Mouse (Mus musculus) intestine, embryonic 16.5 days (tissue): ENCODE measurements around the gene Gpd1l. TPM values are rescaled to one million over a fixed set of nuclear protein-coding genes. Genes with fewer than 3 reads are reported as not detected.

Experiments
- ATAC-seq: fragments of 200-750 bp; cut with Nextera tagmentation; 2 replicates; pipeline ENCODE4 v1.8.0; 2017; ENCODE audit warnings: moderate TSS enrichment, moderate library complexity
- H3K27ac ChIP-seq: fragments of 300-500 bp; sonication (generic); 2 replicates; pipeline ENCODE4 v1.5.1; 2014; ENCODE audit warnings: mild to moderate bottlenecking, low read length
- H3K27me3 ChIP-seq: fragments of 300-500 bp; sonication (generic); replicated peaks from 2 replicates; pipeline ENCODE4 v1.6.1; 2014; ENCODE audit warnings: low read length, control low read depth, mixed read lengths; ENCODE audit not compliant: control insufficient read depth, insufficient read depth
- H3K36me3 ChIP-seq: fragments of 300-500 bp; sonication (generic); 2 replicates; pipeline ENCODE4 v1.6.1; 2014; ENCODE audit warnings: low read length, control low read depth; ENCODE audit not compliant: control insufficient read depth, insufficient read depth
- H3K4me1 ChIP-seq: fragments of 300-500 bp; sonication (generic); 2 replicates; pipeline ENCODE4 v1.6.1; 2014; ENCODE audit warnings: low read length, control low read depth, mixed read lengths; ENCODE audit not compliant: control insufficient read depth, insufficient read depth
- H3K4me2 ChIP-seq: fragments of 300-500 bp; sonication (generic); 2 replicates; pipeline ENCODE4 v1.6.1; 2014; ENCODE audit warnings: low read depth, low read length, control low read depth
- H3K4me3 ChIP-seq: fragments of 300-500 bp; sonication (generic); 2 replicates; pipeline ENCODE4 v1.5.1; 2014; ENCODE audit warnings: mild to moderate bottlenecking, low read length
- H3K9ac ChIP-seq: fragments of 300-500 bp; sonication (generic); 2 replicates; pipeline ENCODE4 v1.6.1; 2014; ENCODE audit warnings: low read depth, low read length
- H3K9me3 ChIP-seq: fragments of 300-500 bp; sonication (generic); 2 replicates; pipeline ENCODE4 v1.6.1; 2016; ENCODE audit warnings: low read length, control low read depth; ENCODE audit not compliant: control insufficient read depth
- WGBS: fragments of 180-500 bp; shearing (Covaris S2); extraction: QIAGEN DNeasy Blood & Tissue Kit; methylation state at CpG from one replicate; pipeline ENCODE4 v1.1.7; 2014; 5-methylcytosine and 5-hydroxymethylcytosine counted together
- polyA plus RNA-seq: library from polyadenylated mRNA; unstranded; fragments of >200 nt; fragmentation: Nextera tagmentation; extraction: Ambion mirVana; gene quantifications from 2 replicates; pipeline ENCODE4 v1.2.1, GENCODE M21; 2015

Gene Gpd1l
- polyA plus RNA-seq, 1 experiment from 2014 or later = 25.4 TPM

- Histone ChIP-seq H3K4me2 (peak overlapping the region; percentile 96), H3K27ac (no peak overlapping the region), H3K9me3 (no peaks in the 10 kb centered on the region), H3K4me3 (peak overlapping the region; percentile 84), H3K4me1 (peaks cover 7% of the 10 kb centered on the region; the same call in 1 of the 2 replicates), H3K27me3 (no peaks in the 10 kb centered on the region), H3K36me3 (no peaks in the 10 kb centered on the region), H3K9ac (0 out of 2 replicates have a peak overlapping the region, but pooled peaks have one; percentile 35)
- WGBS = 61% methylated on average over 11 of the region's 11 CpGs
- ATAC-seq = peak; percentile 6; the same call in 1 of the 2 replicates
Measured at GRCm38 (mm10) chr9:114934231-114934630, 444 bp upstream of the Gpd1l start.

GRCm38 (mm10) chr9:114933037-114933722, 607 bp downstream of the Gpd1l start:
- WGBS = under 1% methylated on average over 50 of the region's 50 CpGs
- no peaks in the 10 kb centered on the region for H3K9me3 ChIP-seq
- peak overlapping the region; percentile 89 for H3K27ac ChIP-seq
- peaks cover 7% of the 10 kb centered on the region; the same call in 1 of the 2 replicates for H3K4me1 ChIP-seq
- H3K36me3 ChIP-seq = no peaks in the 10 kb centered on the region
- peak overlapping the region; percentile 84 for H3K4me3 ChIP-seq
- H3K4me2 ChIP-seq = peak overlapping the region; percentile 96
- H3K9ac ChIP-seq = peak overlapping the region; percentile 83
- H3K27me3 ChIP-seq = no peaks in the 10 kb centered on the region
- ATAC-seq = peak; percentile 53

GRCm38 (mm10) chr9:114932607-114933006, 1.2 kb downstream of the Gpd1l start:
- H3K4me1 ChIP-seq = peaks cover 7% of the 10 kb centered on the region; the same call in 1 of the 2 replicates
- H3K27me3 ChIP-seq = no peaks in the 10 kb centered on the region
- no peaks in the 10 kb centered on the region for H3K9me3 ChIP-seq
- H3K9ac ChIP-seq = peak overlapping the region; percentile 83
- 25% methylated on average over 13 of the region's 13 CpGs for WGBS
- H3K36me3 ChIP-seq = no peaks in the 10 kb centered on the region
- H3K4me2 ChIP-seq = peak overlapping the region; percentile 96
- no peak for ATAC-seq
- H3K27ac ChIP-seq = peak overlapping the region; percentile 23; the same call in 1 of the 2 replicates
- H3K4me3 ChIP-seq = peak overlapping the region; percentile 84

- no peaks in the 10 kb centered on the region for H3K9me3 ChIP-seq
- no peak for ATAC-seq
- no peaks in the 10 kb centered on the region for H3K36me3 ChIP-seq
- H3K27ac ChIP-seq = no peak overlapping the region
- H3K4me1 ChIP-seq = peaks cover 9% of the 10 kb centered on the region; the same call in 1 of the 2 replicates
- no peaks in the 10 kb centered on the region for H3K27me3 ChIP-seq
- H3K4me2 ChIP-seq = no peak overlapping the region
- H3K9ac ChIP-seq = no peak overlapping the region
- no peak overlapping the region for H3K4me3 ChIP-seq
- WGBS = 86% methylated on average over 9 of the region's 9 CpGs
Measured at GRCm38 (mm10) chr9:114930464-114931090, 3.2 kb downstream of the Gpd1l start.

- Histone ChIP-seq H3K27me3 (no peaks in the 10 kb centered on the region), H3K9me3 (no peaks in the 10 kb centered on the region), H3K4me1 (peaks cover 13% of the 10 kb centered on the region), H3K9ac (no peak overlapping the region), H3K27ac (no peak overlapping the region), H3K4me2 (no peak overlapping the region), H3K4me3 (no peak overlapping the region), H3K36me3 (no peaks in the 10 kb centered on the region)
- no peak for ATAC-seq
- 81% methylated on average over 5 of the region's 5 CpGs for WGBS
Measured at GRCm38 (mm10) chr9:114925571-114925970, 8.2 kb downstream of the Gpd1l start.

- 73% methylated on average over 10 of the region's 10 CpGs for WGBS
- Histone ChIP-seq H3K9ac (no peak overlapping the region), H3K27me3 (no peaks in the 10 kb centered on the region), H3K4me3 (no peak overlapping the region), H3K4me1 (peaks cover 13% of the 10 kb centered on the region), H3K4me2 (no peak overlapping the region), H3K27ac (peak overlapping the region; percentile 24; the same call in 1 of the 2 replicates), H3K36me3 (no peaks in the 10 kb centered on the region), H3K9me3 (no peaks in the 10 kb centered on the region)
- peak; percentile 52 for ATAC-seq
Measured at GRCm38 (mm10) chr9:114925039-114925438, 8.7 kb downstream of the Gpd1l start.

GRCm38 (mm10) chr9:114924511-114924910, 9.3 kb downstream of the Gpd1l start:
- Histone ChIP-seq H3K27me3 (no peaks in the 10 kb centered on the region), H3K9ac (no peak overlapping the region), H3K36me3 (no peaks in the 10 kb centered on the region), H3K27ac (no peak overlapping the region), H3K4me3 (no peak overlapping the region), H3K9me3 (no peaks in the 10 kb centered on the region), H3K4me1 (peaks cover 13% of the 10 kb centered on the region), H3K4me2 (no peak overlapping the region)
- WGBS = 53% methylated on average over 5 of the region's 5 CpGs
- ATAC-seq = no peak

- ATAC-seq = no peak
- Histone ChIP-seq H3K36me3 (no peaks in the 10 kb centered on the region), H3K4me1 (peaks cover 13% of the 10 kb centered on the region), H3K4me2 (no peak overlapping the region), H3K4me3 (no peak overlapping the region), H3K9ac (no peak overlapping the region), H3K27ac (no peak overlapping the region), H3K27me3 (no peaks in the 10 kb centered on the region), H3K9me3 (no peaks in the 10 kb centered on the region)
- 66% methylated on average over 5 of the region's 5 CpGs for WGBS
Measured at GRCm38 (mm10) chr9:114922209-114922608, 11.6 kb downstream of the Gpd1l start.

- Histone ChIP-seq H3K9ac (no peak overlapping the region), H3K9me3 (no peaks in the 10 kb centered on the region), H3K4me2 (no peak overlapping the region), H3K36me3 (peaks cover 3% of the 10 kb centered on the region; the same call in 1 of the 2 replicates), H3K27ac (no peak overlapping the region), H3K4me1 (peaks cover 13% of the 10 kb centered on the region), H3K4me3 (no peak overlapping the region), H3K27me3 (no peaks in the 10 kb centered on the region)
- WGBS = 89% methylated on average over 2 of the region's 2 CpGs
- ATAC-seq = no peak
Measured at GRCm38 (mm10) chr9:114921352-114922081, 12.3 kb downstream of the Gpd1l start.
